Mouse (Mus musculus) megakaryocyte, embryonic 14.5 days (primary cell): ENCODE data around the gene Eva1b.
"Not testable (repeated sequence)": the region's sequence is repeated elsewhere in the genome, so short reads cannot be mapped to it uniquely, and the experiment has no call there.

Experiments
- FLI1 ChIP-seq: IDR thresholded peaks from 2 replicates; pipeline ENCODE4 v1.6.1; 2012; ENCODE audit warnings: low read length, inconsistent platforms, mixed read lengths
- GATA1 ChIP-seq: IDR thresholded peaks from 3 replicates; pipeline ENCODE4 v1.6.1; 2012; ENCODE audit warnings: mixed read lengths, low read length, inconsistent platforms, borderline replicate concordance

GRCm38 (mm10) chr4:126175980-126176379, 28.4 kb downstream of the Eva1b start:
- not testable (repeated sequence) for TF ChIP-seq GATA1, FLI1
